1 mouse cellular context compared by ENCODE assay signal in the genomic region with DNA sequence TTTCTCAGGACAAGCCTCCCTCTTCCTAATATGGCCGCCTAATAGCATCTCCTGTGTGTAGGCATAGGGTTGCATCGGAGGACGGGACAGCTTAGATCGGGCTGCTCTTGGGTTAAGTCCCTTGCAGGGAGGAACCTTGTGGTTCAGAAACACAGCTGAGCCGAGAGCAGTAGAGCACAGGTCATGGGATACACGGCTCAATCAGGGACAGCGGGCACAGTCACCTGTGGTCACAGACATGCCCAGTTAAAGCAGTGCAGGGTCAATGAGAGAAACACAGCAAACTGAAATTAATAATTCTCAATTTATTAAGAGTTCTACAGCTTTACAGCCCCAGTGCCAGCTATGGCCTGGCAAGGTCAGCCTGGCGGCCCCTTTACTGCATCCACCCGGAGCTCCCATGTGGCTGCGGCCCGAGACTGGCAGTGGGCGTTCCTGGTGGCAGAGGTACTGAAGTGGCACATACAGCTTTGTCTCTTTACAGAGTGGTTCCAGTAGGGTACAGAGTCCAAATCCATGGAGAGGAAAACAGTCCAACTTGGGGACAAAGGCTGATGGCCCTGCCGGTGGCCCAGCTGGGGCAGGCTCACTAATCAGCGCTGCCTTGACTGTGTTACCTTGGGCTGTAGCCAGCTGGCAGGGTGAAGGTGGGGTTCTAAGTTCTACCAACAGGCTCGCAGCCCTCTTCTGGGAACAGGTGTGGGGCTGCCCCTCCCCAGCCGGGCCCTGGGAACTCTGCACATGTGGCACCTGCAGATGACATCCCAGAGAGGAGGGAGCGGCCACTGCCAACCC.
TF ChIP-seq lines count a peak whose summit lies in the region.

No protein-coding gene starts in this region.

TF ChIP-seq in MEL, 35 proteins besides CTCF, POLR2A, EP300 and RAD21 (continued from another document):
- no peak for TF ChIP-seq ELF1 (IDR thresholded peaks at IDR 0.05; ENCODE audit: low read depth, low read length)
- TF ChIP-seq ZNF384 (IDR thresholded peaks at IDR 0.05; ENCODE audit: low read depth, low read length) = no peak
- TF ChIP-seq NELFE (IDR thresholded peaks at IDR 0.05; ENCODE audit: low read depth, low read length) = no peak
- TF ChIP-seq MAZ (IDR thresholded peaks at IDR 0.05; ENCODE audit: low read depth, low read length) = 0 out of 2 replicates have a peak, but pooled peaks have one; percentile 23
- TF ChIP-seq POLR2AphosphoS5 (IDR thresholded peaks at IDR 0.05; ENCODE audit: borderline replicate concordance, low read depth, low read length) = no peak
